Mouse (Mus musculus): ENCODE measurements at regions not wholly inside any gene's neighbourhood (a gene's known extent, or its start where the extent isn't known, plus 50 kb on each side); places are given as distances from the start of the nearest gene placed in this dataset.

DNA sequence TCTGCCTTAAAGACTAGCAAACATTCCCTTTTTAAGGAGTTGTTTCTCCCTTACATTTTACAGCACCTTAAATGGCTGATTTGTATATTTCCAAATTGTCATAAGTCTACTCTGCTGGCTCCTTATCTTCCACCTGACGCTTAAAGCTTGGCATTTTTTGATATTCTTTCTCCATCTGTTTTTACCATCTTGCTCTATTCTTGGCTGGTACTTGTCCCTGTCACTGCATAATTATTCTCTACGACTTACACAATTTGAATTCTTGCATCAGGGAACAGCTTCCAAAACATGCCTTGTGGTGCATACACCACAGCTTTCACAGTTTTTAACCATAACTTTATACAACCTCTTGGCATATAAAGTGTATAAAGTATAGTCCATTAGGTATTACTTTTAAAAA, 471.6 kb upstream of the Tecrl start:
- TF ChIP-seq GATA1 (IDR thresholded peaks at IDR 0.05; ENCODE audit: low read depth, low read length) (no peak), TAL1 (IDR thresholded peaks at IDR 0.05; ENCODE audit: low read length) (no peak), ZNF384 (IDR thresholded peaks at IDR 0.05; ENCODE audit: low read depth, low read length) (no peak), ZMIZ1 (IDR thresholded peaks at IDR 0.05; ENCODE audit: low read depth, low read length) (no peak), MAFK (IDR thresholded peaks at IDR 0.05; ENCODE audit: borderline replicate concordance, low read depth, low read length) (no peak), POLR2A (IDR thresholded peaks at IDR 0.05; ENCODE audit: control insufficient read depth in 1 of 2, insufficient read depth in 1 of 2, low read depth in 1 of 2, low read length in 2 of 2, poor library complexity in 1 of 2) (no peak), RCOR1 (IDR thresholded peaks at IDR 0.05; ENCODE audit: low read depth, low read length) (no peak), JUND (IDR thresholded peaks at IDR 0.05; ENCODE audit: low read depth, low read length) (no peak), ELF1 (IDR thresholded peaks at IDR 0.05; ENCODE audit: low read depth, low read length) (no peak), RAD21 (IDR thresholded peaks at IDR 0.05; ENCODE audit: low read depth, low read length) (no peak), GABPA (IDR thresholded peaks at IDR 0.05; ENCODE audit: low read depth, low read length) (no peak), USF2 (IDR thresholded peaks at IDR 0.05; ENCODE audit: borderline replicate concordance in 1 of 2, insufficient read depth in 1 of 2, low read depth in 1 of 2, low read length in 2 of 2) (no peak), CHD2 (IDR thresholded peaks at IDR 0.05; ENCODE audit: low read length) (no peak), BHLHE40 (IDR thresholded peaks at IDR 0.05; ENCODE audit: borderline replicate concordance, low read depth, low read length) (no peak), NRF1 (IDR thresholded peaks at IDR 0.05; ENCODE audit: insufficient read depth, low read depth, low read length, poor library complexity, severe bottlenecking) (no peak), SMC3 (IDR thresholded peaks at IDR 0.05; ENCODE audit: low read depth, low read length) (no peak)
- H3K4me3 ChIP-seq (ENCODE audit: control insufficient read depth in 1 of 2, insufficient read depth in 1 of 2, low read depth in 2 of 2, low read length in 2 of 2), result no peak overlapping the region
- no peaks in the 10 kb centered on the region for H3K36me3 ChIP-seq (ENCODE audit: control insufficient read depth in 1 of 2, insufficient read depth in 2 of 2, low read length in 2 of 2)
- no peak overlapping the region for H3K27ac ChIP-seq (ENCODE audit: control insufficient read depth, low read depth, low read length)
- H3K27me3 ChIP-seq (ENCODE audit: control insufficient read depth in 1 of 2, insufficient read depth in 2 of 2, low read length in 2 of 2), result no peaks in the 10 kb centered on the region
- H3K4me1 ChIP-seq (ENCODE audit: control insufficient read depth in 1 of 2, insufficient read depth in 2 of 2, low read length in 2 of 2), result no peaks in the 10 kb centered on the region
- DNase-seq (ENCODE audit: low read depth, low spot score), result no peak
- no peak overlapping the region for H3K9ac ChIP-seq (ENCODE audit: control insufficient read depth, low read depth, low read length, poor library complexity, severe bottlenecking)
- H3K79me2 ChIP-seq (ENCODE audit: control insufficient read depth, insufficient read depth, low read length, poor library complexity), result no peaks in the 10 kb centered on the region
- no peaks in the 10 kb centered on the region for H3K9me3 ChIP-seq (replicated peaks; ENCODE audit: insufficient read depth, low read length)

DNA sequence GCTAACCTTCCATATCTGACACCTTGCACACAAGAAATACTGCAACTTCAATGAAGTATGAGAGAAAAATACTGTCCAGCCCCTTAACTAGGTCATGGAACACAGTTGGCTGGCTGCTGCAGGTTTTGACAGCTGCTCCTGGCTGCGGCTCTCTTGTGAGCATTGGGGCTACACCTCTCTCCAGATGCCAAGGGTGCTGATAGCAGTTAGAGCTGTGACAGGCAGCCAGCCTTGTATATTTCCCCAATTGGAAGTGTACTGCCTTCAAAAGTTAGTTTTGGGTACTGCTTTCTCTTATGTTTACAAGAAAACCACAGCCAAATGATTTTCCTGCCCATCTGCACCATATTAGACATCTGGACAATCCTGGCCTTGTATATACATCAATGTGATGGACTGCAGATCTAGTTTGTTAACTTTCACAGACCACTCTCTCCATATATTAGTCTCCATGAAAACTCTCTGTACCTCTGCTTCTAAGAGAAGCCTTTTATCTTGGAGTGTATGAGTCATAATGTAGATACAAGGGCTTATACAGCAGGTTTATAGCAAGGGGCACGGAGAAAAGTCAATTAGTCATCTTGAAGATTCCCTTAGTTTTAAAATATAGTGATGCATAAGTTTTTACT, 470.0 kb upstream of the Tecrl start:
- no peaks in the 10 kb centered on the region for H3K4me1 ChIP-seq (ENCODE audit: control insufficient read depth in 1 of 2, insufficient read depth in 2 of 2, low read length in 2 of 2)
- no peaks in the 10 kb centered on the region for H3K36me3 ChIP-seq (ENCODE audit: control insufficient read depth in 1 of 2, insufficient read depth in 2 of 2, low read length in 2 of 2)
- H3K27me3 ChIP-seq (ENCODE audit: control insufficient read depth in 1 of 2, insufficient read depth in 2 of 2, low read length in 2 of 2), result no peaks in the 10 kb centered on the region
- TF ChIP-seq EP300 (IDR thresholded peaks at IDR 0.05; ENCODE audit: low read depth in 1 of 2, low read length in 2 of 2) (no peak), ZMIZ1 (IDR thresholded peaks at IDR 0.05; ENCODE audit: low read depth, low read length) (no peak), USF2 (IDR thresholded peaks at IDR 0.05; ENCODE audit: borderline replicate concordance in 1 of 2, insufficient read depth in 1 of 2, low read depth in 1 of 2, low read length in 2 of 2) (no peak), SIN3A (IDR thresholded peaks at IDR 0.05; ENCODE audit: low read length) (no peak), HCFC1 (IDR thresholded peaks at IDR 0.05; ENCODE audit: low read depth, low read length) (no peak), SMC3 (IDR thresholded peaks at IDR 0.05; ENCODE audit: low read depth, low read length) (no peak)
- no peak overlapping the region for H3K27ac ChIP-seq (ENCODE audit: control insufficient read depth, low read depth, low read length)
- H3K9ac ChIP-seq (ENCODE audit: control insufficient read depth, low read depth, low read length, poor library complexity, severe bottlenecking), result no peak overlapping the region
- no peaks in the 10 kb centered on the region for H3K79me2 ChIP-seq (ENCODE audit: control insufficient read depth, insufficient read depth, low read length, poor library complexity)
- H3K4me3 ChIP-seq (ENCODE audit: control insufficient read depth in 1 of 2, insufficient read depth in 1 of 2, low read depth in 2 of 2, low read length in 2 of 2), result no peak overlapping the region
- no peak for DNase-seq (ENCODE audit: low read depth, low spot score)
- H3K9me3 ChIP-seq (replicated peaks; ENCODE audit: insufficient read depth, low read length), result no peaks in the 10 kb centered on the region

Data from MEL (cell line).